Mouse (Mus musculus): ENCODE results near the gene Olfr167.
"Not testable (repeated sequence)": the region's sequence is repeated elsewhere in the genome, so short reads cannot be mapped to it uniquely, and the experiment has no call there.

Olfr167 gene

GRCm38 (mm10) chr16:19522166-19522565 is at the start of gene Olfr167:
TSS of gene Olfr167 (minus strand) at chr16:19522266.
- DNase-seq (ENCODE audit: low read depth, low spot score), result no peak

GRCm38 (mm10) chr16:19571709-19572108 is 49.6 kb upstream of the Olfr167 start, which contains the start of gene Olfr169:
TSS of gene Olfr169 (minus strand) at chr16:19571809.
- DNase-seq (ENCODE audit: low read depth, low spot score), result not testable (repeated sequence)

- DNase-seq (ENCODE audit: low read depth, low spot score), result not testable (repeated sequence)
Observed at GRCm38 (mm10) chr16:19553429-19553828, 31.4 kb upstream of the Olfr167 start.

- not testable (repeated sequence) for DNase-seq (ENCODE audit: low read depth, low spot score)
Observed at GRCm38 (mm10) chr16:19552246-19552645, 30.2 kb upstream of the Olfr167 start.

- no peak for DNase-seq (ENCODE audit: low read depth, low spot score)
Observed at GRCm38 (mm10) chr16:19535455-19535854, 13.4 kb upstream of the Olfr167 start, which contains the start of gene Olfr168. TSS of gene Olfr168 (minus strand) at chr16:19535555.

GRCm38 (mm10) chr16:19483394-19483793 is 38.7 kb downstream of the Olfr167 start, which contains the start of gene Olfr166:
TSS of gene Olfr166 (plus strand) at chr16:19483694.
- no peak for DNase-seq (ENCODE audit: low read depth, low spot score)

- DNase-seq (ENCODE audit: low read depth, low spot score), result no peak
Observed at GRCm38 (mm10) chr16:19464365-19464764, 57.7 kb downstream of the Olfr167 start.

Data from brain, embryonic 18.5 days (tissue).